8 mouse cellular contexts compared by ENCODE assay signal in the genomic region with DNA sequence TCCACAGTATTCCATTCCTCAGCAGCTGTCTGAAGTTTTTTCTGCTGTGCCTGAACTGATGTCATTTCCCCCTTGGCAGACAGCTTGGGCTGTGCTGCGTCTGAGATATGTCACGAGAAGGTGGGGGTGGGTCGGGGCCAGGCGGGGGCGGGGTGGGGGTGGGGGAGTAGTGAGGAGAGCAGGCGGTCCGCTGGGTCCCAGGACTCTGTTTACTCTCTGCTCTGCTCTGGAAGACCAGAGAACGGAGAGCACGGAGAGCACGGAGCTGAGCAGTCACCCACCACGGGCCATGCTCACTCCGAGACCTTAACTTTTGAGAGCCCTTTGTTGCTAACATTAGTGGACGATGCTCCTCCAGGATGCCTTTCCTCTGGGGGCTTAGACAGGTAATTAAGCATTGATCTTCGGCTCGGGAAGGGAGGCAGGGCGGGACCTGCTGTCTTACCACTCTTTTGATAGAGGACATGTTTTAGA. TPM values are rescaled to one million over a fixed set of nuclear protein-coding genes. Genes with fewer than 3 reads are reported as not detected.
A peak's percentile ranks its signal among the peaks of the same experiment; 100 is the strongest.
DNase-seq lines count a peak whose midpoint lies in the region; ATAC-seq lines count a peak whose summit lies in the region.

No protein-coding gene starts in this region.

- peaks cover 76% of the 10 kb centered on the region for H3K4me1 ChIP-seq in kidney, embryonic 15.5 days
- H3K4me1 ChIP-seq in limb, embryonic 10.5 days: peaks cover 60% of the 10 kb centered on the region
- H3K4me1 ChIP-seq in midbrain, embryonic 11.5 days (ENCODE audit: control insufficient read depth, insufficient read depth, low read length): peaks cover 55% of the 10 kb centered on the region

- peak; percentile 61 for ATAC-seq in kidney, embryonic 15.5 days (replicated peaks; ENCODE audit: low FRiP score)
- ATAC-seq in midbrain, embryonic 11.5 days (ENCODE audit: low FRiP score): peak; percentile 73
- ATAC-seq in cerebellum, adult (ENCODE audit: insufficient number of reproducible peaks, low FRiP score, low TSS enrichment): no peak

- 6% methylated on average over 16 of the region's 16 CpGs for WGBS in kidney, embryonic 15.5 days
- 1% methylated on average over 16 of the region's 16 CpGs for WGBS in limb, embryonic 10.5 days
- WGBS in midbrain, embryonic 11.5 days: 3% methylated on average over 16 of the region's 16 CpGs

- DNase-seq in kidney, adult 18-20 months: no peak
- DNase-seq in heart, adult 9 months (ENCODE audit: low spot score in 2 of 2): peak; percentile 74 to 75
- peak; percentile 59 for DNase-seq in limb, embryonic 10.5 days (ENCODE audit: low spot score)
- peak; percentile 89 for DNase-seq in midbrain, embryonic 11.5 days (ENCODE audit: low spot score, missing footprints)
- no peak for DNase-seq in c-Kit-positive CD71-positive TER-119-positive erythroid progenitor cells, embryonic 14.5 days (ENCODE audit: low spot score)
- DNase-seq in cerebellum, adult 9-10 months: no peak

- H3K9me3 ChIP-seq in kidney, embryonic 15.5 days (replicated peaks): no peaks in the 10 kb centered on the region
- H3K9me3 ChIP-seq in limb, embryonic 10.5 days (replicated peaks): no peaks in the 10 kb centered on the region
- no peaks in the 10 kb centered on the region for H3K9me3 ChIP-seq in midbrain, embryonic 11.5 days (ENCODE audit: control insufficient read depth, low read length)

- H3K36me3 ChIP-seq in kidney, embryonic 15.5 days: peaks cover 13% of the 10 kb centered on the region; the same call in 1 of the 2 replicates
- peaks cover 45% of the 10 kb centered on the region for H3K36me3 ChIP-seq in limb, embryonic 10.5 days
- H3K36me3 ChIP-seq in midbrain, embryonic 11.5 days (ENCODE audit: control insufficient read depth, insufficient read depth, low read length): peaks cover 4% of the 10 kb centered on the region; the same call in 1 of the 2 replicates

- H3K9ac ChIP-seq in kidney, embryonic 15.5 days: peak overlapping the region; percentile 43
- peak overlapping the region; percentile 47; the same call in 1 of the 2 replicates for H3K9ac ChIP-seq in midbrain, embryonic 11.5 days (ENCODE audit: low read length)

- peak overlapping the region; percentile 61 for H3K4me2 ChIP-seq in kidney, embryonic 15.5 days
- peak overlapping the region; percentile 36 for H3K4me2 ChIP-seq in midbrain, embryonic 11.5 days

- peak overlapping the region; percentile 93 for H3K27ac ChIP-seq in kidney, embryonic 15.5 days
- peak overlapping the region; percentile 83 for H3K27ac ChIP-seq in limb, embryonic 10.5 days
- H3K27ac ChIP-seq in midbrain, embryonic 11.5 days (ENCODE audit: low read depth, low read length): peak overlapping the region; percentile 45; the same call in 1 of the 2 replicates

- no peaks in the 10 kb centered on the region for H3K27me3 ChIP-seq in kidney, embryonic 15.5 days
- H3K27me3 ChIP-seq in limb, embryonic 10.5 days (ENCODE audit: low read depth, poor library complexity, severe bottlenecking): no peaks in the 10 kb centered on the region
- no peaks in the 10 kb centered on the region for H3K27me3 ChIP-seq in midbrain, embryonic 11.5 days (ENCODE audit: control insufficient read depth, insufficient read depth, low read length)

- H3K4me3 ChIP-seq in kidney, embryonic 15.5 days (replicated peaks): peak overlapping the region; percentile 40
- peak overlapping the region; percentile 46 for H3K4me3 ChIP-seq in limb, embryonic 10.5 days
- peak overlapping the region; percentile 10; the same call in 1 of the 2 replicates for H3K4me3 ChIP-seq in midbrain, embryonic 11.5 days (ENCODE audit: low read depth, low read length)

RNA-seq across cellular contexts. Expression of a gene that starts 24.3 kb away (rescaled TPM):
- polyA plus RNA-seq in kidney, embryonic 15.5 days (2015; fragmentation: Nextera tagmentation; extraction: Ambion mirVana): 46.4 and 51.3 TPM in 2 replicates
- 49.8 and 52.3 TPM in 2 replicates for polyA plus RNA-seq in limb, embryonic 10.5 days (2016; fragmentation: Nextera tagmentation; extraction: Ambion mirVana)
- polyA plus RNA-seq in midbrain, embryonic 11.5 days (2014; fragmentation: Nextera tagmentation; extraction: Ambion mirVana): 29.0 and 30.3 TPM in 2 replicates

RNA-seq across cellular contexts. Expression of a gene that starts 49.7 kb away (rescaled TPM):
- polyA plus RNA-seq in kidney, embryonic 15.5 days (2015; fragmentation: Nextera tagmentation; extraction: Ambion mirVana): 0.12 and 0.79 TPM in 2 replicates
- polyA plus RNA-seq in limb, embryonic 10.5 days (2016; fragmentation: Nextera tagmentation; extraction: Ambion mirVana): not detected in 2 replicates
- polyA plus RNA-seq in midbrain, embryonic 11.5 days (2014; fragmentation: Nextera tagmentation; extraction: Ambion mirVana): not detected in 2 replicates

RNA-seq across cellular contexts. Expression of a gene that starts 50.1 kb away (rescaled TPM):
- 32.9 and 33.0 TPM in 2 replicates for polyA plus RNA-seq in kidney, embryonic 15.5 days (2015; fragmentation: Nextera tagmentation; extraction: Ambion mirVana)
- 19.0 and 21.7 TPM in 2 replicates for polyA plus RNA-seq in limb, embryonic 10.5 days (2016; fragmentation: Nextera tagmentation; extraction: Ambion mirVana)
- polyA plus RNA-seq in midbrain, embryonic 11.5 days (2014; fragmentation: Nextera tagmentation; extraction: Ambion mirVana): 12.1 and 12.7 TPM in 2 replicates

RNA-seq across cellular contexts. Expression of a gene that starts 50.2 kb away (rescaled TPM):
- 143 and 145 TPM in 2 replicates for polyA plus RNA-seq in kidney, embryonic 15.5 days (2015; fragmentation: Nextera tagmentation; extraction: Ambion mirVana)
- 164 and 173 TPM in 2 replicates for polyA plus RNA-seq in limb, embryonic 10.5 days (2016; fragmentation: Nextera tagmentation; extraction: Ambion mirVana)
- polyA plus RNA-seq in midbrain, embryonic 11.5 days (2014; fragmentation: Nextera tagmentation; extraction: Ambion mirVana): 155 and 160 TPM in 2 replicates

Comparison
In these comparisons a context has a peak if more than half of its experiments do, and no peak if none do; other contexts are left out.
1. DNase-seq: peak in heart, adult 9 months (2 of 2), limb, embryonic 10.5 days (single experiment) and midbrain, embryonic 11.5 days (single experiment); none in kidney, adult 18-20 months (single experiment), c-Kit-positive CD71-positive TER-119-positive erythroid progenitor cells, embryonic 14.5 days (single experiment) and cerebellum, adult 9-10 months (single experiment).
2. Peak in every context shown above with its lines, with median percentiles within 50 percentile points of each other: H3K27ac ChIP-seq and H3K4me3 ChIP-seq.